In the genomic region with DNA sequence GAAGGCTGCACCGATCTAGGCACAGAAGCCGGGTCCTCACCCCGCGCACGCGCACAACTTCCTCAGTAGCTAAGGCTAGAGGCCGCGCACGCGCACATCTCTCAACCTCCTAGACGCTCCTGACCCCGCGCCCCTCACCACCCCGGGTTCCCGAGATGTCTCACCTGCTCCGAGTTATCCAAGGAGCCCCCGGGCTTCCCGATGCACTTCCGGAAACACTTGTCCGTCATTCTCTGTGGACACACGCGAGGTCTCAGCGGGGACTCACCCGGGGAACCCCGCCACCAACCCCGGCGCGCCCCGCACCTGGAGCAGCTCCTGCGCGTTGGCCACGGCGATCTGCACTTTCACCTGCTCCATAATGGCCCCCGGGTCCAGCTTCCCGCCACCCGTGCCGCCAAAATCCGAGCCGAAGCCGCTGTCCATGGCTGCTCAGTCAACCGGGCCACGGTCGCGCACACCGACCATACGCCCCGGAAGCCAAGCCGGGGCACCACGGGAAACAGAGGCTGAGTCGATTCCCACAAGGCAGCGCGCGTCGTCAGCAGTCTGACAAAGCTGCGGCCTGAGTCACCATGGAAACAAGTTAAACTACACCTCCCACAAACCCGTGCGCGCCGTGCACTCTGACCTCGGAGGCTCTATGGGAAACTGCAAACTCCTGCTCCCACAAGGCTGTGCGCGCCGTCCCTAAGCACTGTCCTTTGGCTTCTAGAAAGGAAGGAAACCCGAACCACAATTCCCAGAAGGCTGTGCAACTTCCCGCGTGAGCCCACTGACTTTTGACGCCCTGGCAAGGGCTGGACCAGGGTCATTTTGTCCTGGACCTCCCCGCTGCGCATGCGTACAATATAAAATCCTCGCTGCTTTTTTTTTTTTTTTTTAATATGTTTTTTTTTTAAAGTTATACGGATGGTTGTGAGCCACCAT, we compare ENCODE assay signal across 8 mouse cellular contexts. TPM values are rescaled to one million over a fixed set of nuclear protein-coding genes. Genes with fewer than 3 reads are reported as not detected.
DNase-seq lines count a peak whose midpoint lies in the region; ATAC-seq and TF ChIP-seq lines count a peak whose summit lies in the region.

A gene (minus strand): TSS at position 652 of the 930 bp plus-strand sequence.

- CTCF ChIA-PET in Patski (lab: Charles Lee) = interaction anchor here (1.4 kb wide), 1 partner anchor 20 kb away, joined by 3 read pairs; no protein-coding TSS in a partner anchor

- POLR2A ChIA-PET in Patski (lab: Charles Lee) = interaction anchor here (1.5 kb wide), 1 partner anchor 17 kb away, joined by 6 read pairs; a partner anchor contains a TSS

- H3K9ac ChIP-seq in hindbrain, embryonic 13.5 days = peak within 1 kb of the TSS; percentile 88

- peak; percentile 98 for DNase-seq in Patski (ENCODE audit: low read depth, low spot score)
- peak; percentile 97 for DNase-seq in cerebellum, postnatal 14 days
- peak; percentile 97 to 99 for DNase-seq in frontal cortex, postnatal 14 days (ENCODE audit: low spot score in 2 of 2)
- peak; percentile 89 to 92 for DNase-seq in layer of hippocampus, postnatal 25 days (ENCODE audit: extremely low spot score in 1 of 2, low spot score in 1 of 2)
- DNase-seq in lung, postnatal 25 days (ENCODE audit: low spot score) = peak; percentile 100
- DNase-seq in retina, embryonic 14.5 days (ENCODE audit: low spot score) = peak; percentile 99
- DNase-seq in thymus, postnatal 4 days = peak; percentile 95

- peaks cover 51% of the 10 kb centered on the region for H3K36me3 ChIP-seq in hindbrain, embryonic 13.5 days

- in situ Hi-C loops in Patski (cut with MboI; ENCODE audit: low pct_unique_long_range_greater_than_20kb) = no loop called here

- WGBS in hindbrain, embryonic 13.5 days = under 1% methylated on average over 72 of the region's 72 CpGs

- H3K4me2 ChIP-seq in hindbrain, embryonic 13.5 days = peak within 1 kb of the TSS; percentile 98

- H3K27me3 ChIP-seq in Patski = no peaks in the 10 kb centered on the region
- no peaks in the 10 kb centered on the region for H3K27me3 ChIP-seq in hindbrain, embryonic 13.5 days

- TF ChIP-seq CTCF in Patski (IDR thresholded peaks at IDR 0.05) = no peak

- peaks cover 30% of the 10 kb centered on the region for H3K4me1 ChIP-seq in hindbrain, embryonic 13.5 days (replicated peaks)

- no peaks in the 10 kb centered on the region for H3K9me3 ChIP-seq in hindbrain, embryonic 13.5 days

- peak within 1 kb of the TSS; percentile 93 for H3K27ac ChIP-seq in hindbrain, embryonic 13.5 days

- peak within 1 kb of the TSS; percentile 78 for H3K4me3 ChIP-seq in hindbrain, embryonic 13.5 days

- peak; percentile 75 for ATAC-seq in Patski
- ATAC-seq in hindbrain, embryonic 13.5 days (ENCODE audit: low FRiP score) = peak; percentile 94

RNA-seq across cellular contexts. Expression of the gene that starts here (rescaled TPM):
- polyA plus RNA-seq in Patski (2021) = 253 TPM
- 333 and 336 TPM in 2 replicates for polyA plus RNA-seq in hindbrain, embryonic 13.5 days (2015; fragmentation: Nextera tagmentation; extraction: Ambion mirVana)
- total RNA-seq in layer of hippocampus, postnatal 25 days (2021) = 100 to 1,000 TPM; 145 to 167 TPM

Comparison
In these comparisons a context has a peak if more than half of its experiments do, and no peak if none do; other contexts are left out.
1. Peak in every context shown above with its lines: DNase-seq, ATAC-seq, H3K4me3 ChIP-seq and H3K27ac ChIP-seq.